Mouse (Mus musculus) kidney, embryonic 15.5 days (tissue): ENCODE results near the gene Gpr152. TPM values are rescaled to one million over a fixed set of nuclear protein-coding genes. Genes with fewer than 3 reads are reported as not detected.

Experiments used
- ATAC-seq: fragments of 200-750 bp; cut with Nextera tagmentation; replicated peaks from 2 replicates; pipeline ENCODE4 v1.8.0; 2017; ENCODE audit warnings: moderate TSS enrichment; ENCODE audit not compliant: low FRiP score
- H3K27ac ChIP-seq: fragments of 300-500 bp; sonication (generic); 2 replicates; pipeline ENCODE4 v1.5.1; 2015; ENCODE audit warnings: mild to moderate bottlenecking, inconsistent platforms
- H3K27me3 ChIP-seq: fragments of 300-500 bp; sonication (generic); 2 replicates; pipeline ENCODE4 v1.6.1; 2015; ENCODE audit warnings: inconsistent platforms
- H3K36me3 ChIP-seq: fragments of 300-500 bp; sonication (generic); 2 replicates; pipeline ENCODE4 v1.6.1; 2015; ENCODE audit warnings: inconsistent platforms
- H3K4me1 ChIP-seq: fragments of 300-500 bp; sonication (generic); 2 replicates; pipeline ENCODE4 v1.6.1; 2015; ENCODE audit warnings: inconsistent platforms
- H3K4me2 ChIP-seq: fragments of 300-500 bp; sonication (generic); 2 replicates; pipeline ENCODE4 v1.6.1; 2015; ENCODE audit warnings: moderate library complexity, mild to moderate bottlenecking, inconsistent platforms
- H3K4me3 ChIP-seq: fragments of 300-500 bp; sonication (generic); replicated peaks from 2 replicates; pipeline ENCODE4 v1.5.1; 2015; ENCODE audit warnings: mild to moderate bottlenecking, inconsistent platforms
- H3K9ac ChIP-seq: fragments of 300-500 bp; sonication (generic); 2 replicates; pipeline ENCODE4 v1.6.1; 2015; ENCODE audit warnings: mild to moderate bottlenecking, inconsistent platforms
- H3K9me3 ChIP-seq: fragments of 300-500 bp; sonication (generic); replicated peaks from 2 replicates; pipeline ENCODE4 v1.6.1; 2016; ENCODE audit warnings: inconsistent platforms
- WGBS: fragments of 180-500 bp; shearing (Covaris S2); methylation state at CpG from one replicate; pipeline ENCODE4 v1.1.7; 2015; ENCODE audit warnings: mixed read lengths; 5-methylcytosine and 5-hydroxymethylcytosine counted together
- polyA plus RNA-seq: library from polyadenylated mRNA; unstranded; fragments of >200 nt; fragmentation: Nextera tagmentation; extraction: Ambion mirVana; gene quantifications from 2 replicates; pipeline ENCODE4 v1.2.1, GENCODE M21; 2015

The Gpr152 gene
- polyA plus RNA-seq: not detected in 2 replicates

- Histone ChIP-seq H3K9ac (no peak within 1 kb of the TSS), H3K4me3 (no peak within 1 kb of the TSS), H3K4me2 (no peak within 1 kb of the TSS), H3K9me3 (no peaks in the 10 kb centered on the region), H3K4me1 (0 out of 2 replicates have a peak, but pooled peaks cover 6% of the 10 kb centered on the region), H3K36me3 (no peaks in the 10 kb centered on the region), H3K27me3 (no peaks in the 10 kb centered on the region), H3K27ac (no peak within 1 kb of the TSS)
- ATAC-seq: no peak
- 79% methylated on average over 2 of the region's 2 CpGs for WGBS
These were observed at the start of gene Gpr152 for GRCm38 (mm10) chr19:4139446-4139845. Gene Gpr152, plus strand, starts transcription at chr19:4139787.

- Histone ChIP-seq H3K27ac (no peak overlapping the region), H3K27me3 (no peaks in the 10 kb centered on the region), H3K4me3 (no peak overlapping the region), H3K9ac (no peak overlapping the region), H3K4me2 (no peak overlapping the region), H3K9me3 (no peaks in the 10 kb centered on the region), H3K4me1 (no peaks in the 10 kb centered on the region), H3K36me3 (no peaks in the 10 kb centered on the region)
- ATAC-seq: no peak
- WGBS: 93% methylated on average over 3 of the region's 3 CpGs
These were observed 49.1 kb upstream of the Gpr152 start for GRCm38 (mm10) chr19:4090446-4090845.

- WGBS: 57% methylated on average over 2 of the region's 2 CpGs
- no peak overlapping the region for H3K9ac ChIP-seq
- no peaks in the 10 kb centered on the region for H3K27me3 ChIP-seq
- no peak for ATAC-seq
- H3K27ac ChIP-seq: no peak overlapping the region
- H3K4me3 ChIP-seq: no peak overlapping the region
- no peaks in the 10 kb centered on the region for H3K9me3 ChIP-seq
- no peak overlapping the region for H3K4me2 ChIP-seq
- no peaks in the 10 kb centered on the region for H3K36me3 ChIP-seq
- H3K4me1 ChIP-seq: peaks cover 6% of the 10 kb centered on the region
These were observed 48.2 kb upstream of the Gpr152 start for GRCm38 (mm10) chr19:4091383-4091782.

GRCm38 (mm10) chr19:4092750-4093149 lies 46.8 kb upstream of the Gpr152 start:
- ATAC-seq: no peak
- H3K36me3 ChIP-seq: no peaks in the 10 kb centered on the region
- H3K9ac ChIP-seq: no peak overlapping the region
- WGBS: 43% methylated on average over 3 of the region's 3 CpGs
- H3K27me3 ChIP-seq: no peaks in the 10 kb centered on the region
- peaks cover 12% of the 10 kb centered on the region for H3K4me1 ChIP-seq
- H3K4me3 ChIP-seq: no peak overlapping the region
- H3K9me3 ChIP-seq: no peaks in the 10 kb centered on the region
- no peak overlapping the region for H3K27ac ChIP-seq
- H3K4me2 ChIP-seq: no peak overlapping the region

GRCm38 (mm10) chr19:4093772-4094171 lies 45.8 kb upstream of the Gpr152 start:
- no peak overlapping the region for H3K4me2 ChIP-seq
- no peak overlapping the region for H3K27ac ChIP-seq
- no peaks in the 10 kb centered on the region for H3K9me3 ChIP-seq
- 59% methylated on average over 7 of the region's 7 CpGs for WGBS
- H3K4me3 ChIP-seq: no peak overlapping the region
- H3K27me3 ChIP-seq: no peaks in the 10 kb centered on the region
- no peak overlapping the region for H3K9ac ChIP-seq
- H3K4me1 ChIP-seq: peaks cover 22% of the 10 kb centered on the region
- H3K36me3 ChIP-seq: no peaks in the 10 kb centered on the region
- ATAC-seq: no peak

- ATAC-seq: no peak
- no peak overlapping the region for H3K9ac ChIP-seq
- H3K4me2 ChIP-seq: no peak overlapping the region
- peaks cover 28% of the 10 kb centered on the region for H3K4me1 ChIP-seq
- H3K4me3 ChIP-seq: no peak overlapping the region
- H3K36me3 ChIP-seq: no peaks in the 10 kb centered on the region
- no peak overlapping the region for H3K27ac ChIP-seq
- H3K27me3 ChIP-seq: no peaks in the 10 kb centered on the region
- no peaks in the 10 kb centered on the region for H3K9me3 ChIP-seq
- 80% methylated on average over 3 of the region's 3 CpGs for WGBS
These were observed 45.2 kb upstream of the Gpr152 start for GRCm38 (mm10) chr19:4094348-4094747.

GRCm38 (mm10) chr19:4094774-4095303 lies 44.7 kb upstream of the Gpr152 start:
- peaks cover 33% of the 10 kb centered on the region for H3K4me1 ChIP-seq

GRCm38 (mm10) chr19:4095802-4096201 lies 43.8 kb upstream of the Gpr152 start:
- H3K4me3 ChIP-seq: no peak overlapping the region
- 68% methylated on average over 3 of the region's 3 CpGs for WGBS
- H3K27ac ChIP-seq: no peak overlapping the region
- peak overlapping the region; percentile 81 for H3K4me2 ChIP-seq
- H3K9me3 ChIP-seq: no peaks in the 10 kb centered on the region
- ATAC-seq: no peak
- H3K4me1 ChIP-seq: peaks cover 43% of the 10 kb centered on the region
- no peaks in the 10 kb centered on the region for H3K36me3 ChIP-seq
- H3K27me3 ChIP-seq: peaks cover 9% of the 10 kb centered on the region
- H3K9ac ChIP-seq: no peak overlapping the region

More at GRCm38 (mm10) chr19:4094774-4095303, 44.7 kb upstream of the Gpr152 start:
- no peak overlapping the region for H3K4me3 ChIP-seq
- ATAC-seq: no peak
- no peak overlapping the region for H3K27ac ChIP-seq
- H3K9ac ChIP-seq: no peak overlapping the region
- WGBS: 77% methylated on average over 5 of the region's 5 CpGs
- H3K4me2 ChIP-seq: no peak overlapping the region
- no peaks in the 10 kb centered on the region for H3K9me3 ChIP-seq
- H3K36me3 ChIP-seq: no peaks in the 10 kb centered on the region
- no peaks in the 10 kb centered on the region for H3K27me3 ChIP-seq

GRCm38 (mm10) chr19:4096642-4097440 lies 42.7 kb upstream of the Gpr152 start, which contains the start of gene Cdk2ap2:
Gene Cdk2ap2, plus strand, starts transcription at chr19:4097182.
- under 1% methylated on average over 65 of the region's 65 CpGs for WGBS
- H3K4me1 ChIP-seq: peaks cover 52% of the 10 kb centered on the region
- ATAC-seq: peak; percentile 93
- H3K4me2 ChIP-seq: peak within 1 kb of the TSS; percentile 81
- H3K36me3 ChIP-seq: no peaks in the 10 kb centered on the region
- no peaks in the 10 kb centered on the region for H3K9me3 ChIP-seq
- H3K27me3 ChIP-seq: peaks cover 20% of the 10 kb centered on the region
- H3K9ac ChIP-seq: peak within 1 kb of the TSS; percentile 57
- peak within 1 kb of the TSS; percentile 95 for H3K27ac ChIP-seq
- H3K4me3 ChIP-seq: peak within 1 kb of the TSS; percentile 65

- H3K4me1 ChIP-seq: peaks cover 52% of the 10 kb centered on the region
- 2% methylated on average over 21 of the region's 21 CpGs for WGBS
- peak overlapping the region; percentile 81 for H3K4me2 ChIP-seq
- H3K27ac ChIP-seq: peak overlapping the region; percentile 91
- peak; percentile 57 for ATAC-seq
- H3K4me3 ChIP-seq: peak overlapping the region; percentile 65
- H3K36me3 ChIP-seq: 0 out of 2 replicates have a peak, but pooled peaks cover 3% of the 10 kb centered on the region
- peaks cover 24% of the 10 kb centered on the region for H3K27me3 ChIP-seq
- no peaks in the 10 kb centered on the region for H3K9me3 ChIP-seq
- H3K9ac ChIP-seq: peak overlapping the region; percentile 53
These were observed 42.2 kb upstream of the Gpr152 start for GRCm38 (mm10) chr19:4097441-4097825.

GRCm38 (mm10) chr19:4098426-4098825 lies 41.2 kb upstream of the Gpr152 start:
- H3K4me1 ChIP-seq: peaks cover 52% of the 10 kb centered on the region
- no peak overlapping the region for H3K9ac ChIP-seq
- ATAC-seq: no peak
- WGBS: 79% methylated on average over 13 of the region's 13 CpGs
- no peaks in the 10 kb centered on the region for H3K9me3 ChIP-seq
- H3K4me2 ChIP-seq: peak overlapping the region; percentile 81
- H3K4me3 ChIP-seq: peak overlapping the region; percentile 65; the same call in 1 of the 2 replicates
- 0 out of 2 replicates have a peak, but pooled peaks cover 3% of the 10 kb centered on the region for H3K36me3 ChIP-seq
- no peak overlapping the region for H3K27ac ChIP-seq
- peaks cover 34% of the 10 kb centered on the region for H3K27me3 ChIP-seq

GRCm38 (mm10) chr19:4099056-4099455 lies 40.5 kb upstream of the Gpr152 start:
- Histone ChIP-seq H3K9me3 (no peaks in the 10 kb centered on the region), H3K27me3 (peaks cover 34% of the 10 kb centered on the region), H3K4me1 (peaks cover 52% of the 10 kb centered on the region), H3K9ac (no peak overlapping the region), H3K36me3 (0 out of 2 replicates have a peak, but pooled peaks cover 3% of the 10 kb centered on the region), H3K27ac (peak overlapping the region; percentile 14), H3K4me2 (peak overlapping the region; percentile 81), H3K4me3 (peak overlapping the region; percentile 65)
- 14% methylated on average over 9 of the region's 9 CpGs for WGBS
- ATAC-seq: no peak
